Mouse (Mus musculus) ES-E14 (cell line): ENCODE measurements around the gene Akr1c20. TPM values are rescaled to one million over a fixed set of nuclear protein-coding genes. Genes with fewer than 3 reads are reported as not detected.

Experiments
- DNase-seq: peaks from one replicate; pipeline ENCODE4 v3.0.0-alpha.2; 2013; ENCODE audit warnings: low read depth, low spot score
- H3K27ac ChIP-seq: 2 replicates; pipeline ENCODE4 v1.5.1; 2012; ENCODE audit warnings: low read depth, mild to moderate bottlenecking, low read length, moderate library complexity, mixed read lengths; ENCODE audit not compliant: poor library complexity, insufficient read depth, severe bottlenecking
- H3K36me3 ChIP-seq: 2 replicates; pipeline ENCODE4 v1.6.1; 2012; ENCODE audit warnings: mild to moderate bottlenecking, low read length, moderate library complexity, mixed read lengths; ENCODE audit not compliant: control insufficient read depth, poor library complexity, insufficient read depth, severe bottlenecking
- H3K4me1 ChIP-seq, 2 experiments: fragments of 150-350 bp in 1 of 2; sonication (generic) in 1 of 2; 2 replicates each; pipeline ENCODE4 v1.6.1; 2012; ENCODE audit warnings: low read length in 2 of 2, mild to moderate bottlenecking in 1 of 2, mixed read lengths in 1 of 2; ENCODE audit not compliant: control insufficient read depth in 2 of 2, insufficient read depth in 2 of 2, poor library complexity in 1 of 2
- H3K4me3 ChIP-seq, 2 experiments: fragments of 150-350 bp in 1 of 2; sonication (generic) in 1 of 2; 2 replicates each; pipeline ENCODE4 v1.5.1; 2012; ENCODE audit warnings: low read length in 2 of 2, low read depth in 1 of 2, mild to moderate bottlenecking in 1 of 2, mixed read lengths in 1 of 2; ENCODE audit not compliant: insufficient read depth in 1 of 2, poor library complexity in 1 of 2, severe bottlenecking in 1 of 2
- H3K9ac ChIP-seq: 2 replicates; pipeline ENCODE4 v1.6.1; 2012; ENCODE audit warnings: low read depth, mild to moderate bottlenecking, low read length, mixed read lengths; ENCODE audit not compliant: poor library complexity, insufficient read depth, severe bottlenecking
- H3K9me3 ChIP-seq: fragments of 150-350 bp; sonication (generic); 2 replicates; pipeline ENCODE4 v1.6.1; 2012; ENCODE audit warnings: low read depth, mild to moderate bottlenecking, low read length; ENCODE audit not compliant: control insufficient read depth, insufficient read depth
- CHD2 ChIP-seq: IDR thresholded peaks from 2 replicates; pipeline ENCODE4 v1.6.1; 2014; ENCODE audit warnings: mild to moderate bottlenecking, low read depth, low read length, inconsistent platforms
- HCFC1 ChIP-seq: IDR thresholded peaks from 2 replicates; pipeline ENCODE4 v1.6.1; 2012; ENCODE audit warnings: low read length, inconsistent platforms, borderline replicate concordance; ENCODE audit not compliant: insufficient read depth
- MAFK ChIP-seq: IDR thresholded peaks from 2 replicates; pipeline ENCODE4 v1.6.1; 2014; ENCODE audit warnings: mild to moderate bottlenecking, low read depth, low read length, inconsistent platforms; ENCODE audit not compliant: insufficient read depth
- ZC3H11A ChIP-seq: IDR thresholded peaks from 2 replicates; pipeline ENCODE4 v1.6.1; 2012; ENCODE audit warnings: low read depth, mild to moderate bottlenecking, inconsistent platforms, low read length, borderline replicate concordance
- ZNF384 ChIP-seq: IDR thresholded peaks from 2 replicates; pipeline ENCODE4 v1.6.1; 2012; ENCODE audit warnings: low read depth, low read length, inconsistent platforms
- in situ Hi-C, 2 experiments: fragments of 600-800 bp; cut with MboI; formaldehyde crosslinking; loops; one replicate each; pipeline ENCODE4 v1.15.1; 2025; ENCODE audit warnings: low sequenced_read_pairs in 2 of 2, inconsistent platforms in 1 of 2; ENCODE audit not compliant: unreplicated experiment in 2 of 2
- total RNA-seq: library from RNA; depleted of rRNA; stranded (reverse); fragments of 300-350 nt; gene quantifications from 2 replicates; pipeline ENCODE4 v1.2.3, GENCODE M21; 2012; rRNA removed

The Akr1c20 gene
- total RNA-seq, 1 experiment: not detected

DNA sequence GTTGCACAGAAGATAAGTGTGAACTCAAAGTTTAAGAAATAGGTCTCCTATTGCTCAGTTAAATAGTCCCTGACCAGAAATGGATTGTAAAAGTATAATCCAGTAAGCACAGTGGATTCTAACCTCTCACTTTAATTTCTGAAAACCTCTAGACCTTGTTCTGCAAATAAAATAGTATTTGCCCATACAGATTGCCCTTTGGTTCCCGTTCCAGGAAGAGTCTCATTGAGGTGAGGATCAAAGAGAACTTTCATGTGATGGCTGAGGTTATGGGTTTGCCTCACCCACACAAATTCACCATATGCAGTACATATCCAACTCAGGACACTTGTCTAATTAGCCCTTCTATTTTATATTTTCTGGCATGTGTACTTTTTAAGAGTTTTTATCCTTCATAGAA, 55.2 kb downstream of the Akr1c20 start:
- Histone ChIP-seq H3K9me3 (no peaks in the 10 kb centered on the region), H3K4me1 (no peaks in the 10 kb centered on the region), H3K4me3 (no peak overlapping the region), H3K27ac (no peak overlapping the region), H3K36me3 (no peaks in the 10 kb centered on the region), H3K9ac (no peak overlapping the region)
- DNase-seq: no peak
- in situ Hi-C loops: no loop called here
- TF ChIP-seq CHD2 (no peak), MAFK (no peak), ZC3H11A (no peak), ZNF384 (no peak), HCFC1 (no peak)

- in situ Hi-C loops: no loop called here
- H3K4me3 ChIP-seq: no peak overlapping the region
- TF ChIP-seq CHD2 (no peak), ZC3H11A (no peak)
- no peak overlapping the region for H3K27ac ChIP-seq
- H3K4me1 ChIP-seq: no peaks in the 10 kb centered on the region
- no peaks in the 10 kb centered on the region for H3K9me3 ChIP-seq
- H3K36me3 ChIP-seq: no peaks in the 10 kb centered on the region
- DNase-seq: no peak
- H3K9ac ChIP-seq: no peak overlapping the region
Observed at GRCm38 (mm10) chr13:4465641-4466040, 57.5 kb downstream of the Akr1c20 start.

Other genes with a start within 250 kb of the Akr1c20 start
- 0.76 TPM in 1 of 2 replicates, not detected in the other for gene Akr1c12, start 243.9 kb downstream of the Akr1c20 start, total RNA-seq
- not detected in 2 replicates for gene Akr1c6, start 89.0 kb downstream of the Akr1c20 start, total RNA-seq
- 0.22 TPM in 1 of 2 replicates, not detected in the other for gene Akr1c21, start 50.7 kb upstream of the Akr1c20 start, total RNA-seq
- 5.5 and 7.3 TPM in 2 replicates for gene Akr1e1, start 85.8 kb upstream of the Akr1c20 start, total RNA-seq